Mouse (Mus musculus): ENCODE data around the gene Rbm8a2.

Gene Rbm8a2

DNA sequence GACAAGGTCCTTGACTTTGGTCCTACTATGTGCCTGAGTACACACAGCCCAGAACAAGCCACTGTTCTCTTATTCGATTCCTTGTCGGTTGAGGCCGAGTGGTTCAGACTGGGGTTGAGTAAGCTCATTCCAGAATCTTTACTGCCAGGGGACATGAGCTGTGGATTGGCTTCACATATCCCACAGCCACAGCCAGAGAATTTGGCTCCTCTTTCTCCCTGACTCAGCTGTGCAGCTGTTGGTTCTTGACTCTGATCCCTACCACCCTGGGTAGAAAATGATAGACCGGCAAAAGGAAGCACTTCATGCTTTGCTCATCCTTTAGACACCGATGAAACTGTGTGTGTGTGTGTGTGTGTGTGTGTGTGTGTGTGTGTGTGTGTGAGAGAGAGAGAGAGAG is 47.5 kb downstream of the Rbm8a2 start:
- DNase-seq (ENCODE audit: low read depth), result no peak

Data from c-Kit-positive CD71-negative TER-119-negative erythroid progenitor cells, embryonic 14.5 days (primary cell).